Mouse (Mus musculus) lung, adult 2 months (tissue): Measurements from ENCODE around the gene Atf6b.

Experiments used
- CTCF ChIP-seq: fragments of 200-500 bp; IDR thresholded peaks from 2 replicates; pipeline ENCODE4 v1.5.1; 2011; ENCODE audit warnings: mild to moderate bottlenecking, low read length, control low read depth; ENCODE audit not compliant: insufficient read depth
- POLR2A ChIP-seq: fragments of 200-500 bp; IDR thresholded peaks from 2 replicates; pipeline ENCODE4 v1.6.1; 2011; ENCODE audit warnings: low read depth, mild to moderate bottlenecking, control low read depth, low read length, borderline replicate concordance; ENCODE audit errors: extremely low read depth

DNA sequence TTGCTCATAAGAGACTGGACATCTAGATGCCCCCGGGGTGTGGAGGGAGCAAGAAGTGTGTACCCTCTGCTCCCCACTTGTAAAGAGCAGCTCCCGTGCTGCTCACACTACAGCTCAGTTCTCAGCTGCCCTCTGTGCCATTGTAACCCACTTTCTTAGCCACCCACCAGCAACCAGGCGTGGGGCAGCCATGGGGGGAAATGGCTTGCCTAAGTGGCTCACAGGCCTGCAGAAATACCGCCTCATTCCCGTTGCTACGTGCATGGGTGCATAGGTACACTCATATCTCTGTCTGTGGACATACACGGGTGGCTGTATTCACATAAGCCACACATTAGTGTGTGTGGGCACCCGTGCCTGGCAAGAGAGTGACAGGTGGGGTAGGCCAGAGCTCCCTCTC, 16.0 kb downstream of the Atf6b start:
- TF ChIP-seq CTCF (no peak), POLR2A (no peak)
